Mouse (Mus musculus): Measurements from ENCODE around the gene Tnn. TPM values are rescaled to one million over a fixed set of nuclear protein-coding genes. Genes with fewer than 3 reads are reported as not detected.

The Tnn gene
- polyA plus RNA-seq, 1 experiment from 2014 or later, result 10.5 TPM

GRCm38 (mm10) chr1:160050898-160051297 is 102.5 kb downstream of the Tnn start:
- Histone ChIP-seq H3K27ac (ENCODE audit: low read depth) (no peak overlapping the region), H3K4me2 (ENCODE audit: low read length) (no peak overlapping the region), H3K9ac (ENCODE audit: low read length) (no peak overlapping the region), H3K4me3 (ENCODE audit: low read depth, low read length) (no peak overlapping the region), H3K4me1 (replicated peaks; ENCODE audit: control insufficient read depth, insufficient read depth, low read length) (no peaks in the 10 kb centered on the region), H3K36me3 (ENCODE audit: control insufficient read depth, insufficient read depth, low read length) (no peaks in the 10 kb centered on the region), H3K27me3 (replicated peaks; ENCODE audit: control insufficient read depth, insufficient read depth, low read length) (no peaks in the 10 kb centered on the region), H3K9me3 (ENCODE audit: control insufficient read depth, low read length) (no peaks in the 10 kb centered on the region)
- DNase-seq (ENCODE audit: low spot score) (no peak), ATAC-seq (replicated peaks; ENCODE audit: low FRiP score, low TSS enrichment, low read depth) (no peak)
- WGBS, result 94% methylated on average over 6 of the region's 6 CpGs

GRCm38 (mm10) chr1:160049131-160049880 is 104.1 kb downstream of the Tnn start:
- H3K27ac ChIP-seq (ENCODE audit: low read depth), result no peak overlapping the region

GRCm38 (mm10) chr1:160047481-160047931 is 105.9 kb downstream of the Tnn start:
- H3K27me3 ChIP-seq (replicated peaks; ENCODE audit: control insufficient read depth, insufficient read depth, low read length), result no peaks in the 10 kb centered on the region
- WGBS, result 87% methylated on average over 7 of the region's 7 CpGs
- DNase-seq (ENCODE audit: low spot score) (no peak), ATAC-seq (replicated peaks; ENCODE audit: low FRiP score, low TSS enrichment, low read depth) (no peak)
- peaks cover 5% of the 10 kb centered on the region; the same call in 1 of the 2 replicates for H3K4me1 ChIP-seq (replicated peaks; ENCODE audit: control insufficient read depth, insufficient read depth, low read length)
- H3K4me3 ChIP-seq (ENCODE audit: low read depth, low read length), result no peak overlapping the region
- H3K9ac ChIP-seq (ENCODE audit: low read length), result no peak overlapping the region
- no peak overlapping the region for H3K27ac ChIP-seq (ENCODE audit: low read depth)
- no peaks in the 10 kb centered on the region for H3K9me3 ChIP-seq (ENCODE audit: control insufficient read depth, low read length)
- no peak overlapping the region for H3K4me2 ChIP-seq (ENCODE audit: low read length)
- H3K36me3 ChIP-seq (ENCODE audit: control insufficient read depth, insufficient read depth, low read length), result no peaks in the 10 kb centered on the region

More at GRCm38 (mm10) chr1:160049131-160049880, 104.1 kb downstream of the Tnn start:
- no peak overlapping the region for H3K4me3 ChIP-seq (ENCODE audit: low read depth, low read length)
- H3K27me3 ChIP-seq (replicated peaks; ENCODE audit: control insufficient read depth, insufficient read depth, low read length), result no peaks in the 10 kb centered on the region
- no peak overlapping the region for H3K4me2 ChIP-seq (ENCODE audit: low read length)
- H3K4me1 ChIP-seq (replicated peaks; ENCODE audit: control insufficient read depth, insufficient read depth, low read length), result no peaks in the 10 kb centered on the region
- H3K9me3 ChIP-seq (ENCODE audit: control insufficient read depth, low read length), result no peaks in the 10 kb centered on the region
- WGBS, result 77% methylated on average over 5 of the region's 5 CpGs
- H3K36me3 ChIP-seq (ENCODE audit: control insufficient read depth, insufficient read depth, low read length), result no peaks in the 10 kb centered on the region
- no peak overlapping the region for H3K9ac ChIP-seq (ENCODE audit: low read length)
- ATAC-seq (replicated peaks; ENCODE audit: low FRiP score, low TSS enrichment, low read depth) (no peak), DNase-seq (ENCODE audit: low spot score) (no peak)

GRCm38 (mm10) chr1:160046786-160047185 is 106.6 kb downstream of the Tnn start:
- Histone ChIP-seq H3K4me2 (ENCODE audit: low read length) (no peak overlapping the region), H3K4me1 (replicated peaks; ENCODE audit: control insufficient read depth, insufficient read depth, low read length) (peaks cover 5% of the 10 kb centered on the region; the same call in 1 of the 2 replicates), H3K27ac (ENCODE audit: low read depth) (no peak overlapping the region), H3K9me3 (ENCODE audit: control insufficient read depth, low read length) (no peaks in the 10 kb centered on the region), H3K4me3 (ENCODE audit: low read depth, low read length) (no peak overlapping the region), H3K36me3 (ENCODE audit: control insufficient read depth, insufficient read depth, low read length) (no peaks in the 10 kb centered on the region), H3K27me3 (replicated peaks; ENCODE audit: control insufficient read depth, insufficient read depth, low read length) (no peaks in the 10 kb centered on the region), H3K9ac (ENCODE audit: low read length) (no peak overlapping the region)
- DNase-seq (ENCODE audit: low spot score) (no peak), ATAC-seq (replicated peaks; ENCODE audit: low FRiP score, low TSS enrichment, low read depth) (no peak)
- 88% methylated on average over 4 of the region's 4 CpGs for WGBS

GRCm38 (mm10) chr1:160045971-160046370 is 107.4 kb downstream of the Tnn start:
- Histone ChIP-seq H3K4me3 (ENCODE audit: low read depth, low read length) (no peak overlapping the region), H3K36me3 (ENCODE audit: control insufficient read depth, insufficient read depth, low read length) (no peaks in the 10 kb centered on the region), H3K9me3 (ENCODE audit: control insufficient read depth, low read length) (no peaks in the 10 kb centered on the region), H3K4me2 (ENCODE audit: low read length) (no peak overlapping the region), H3K9ac (ENCODE audit: low read length) (no peak overlapping the region), H3K27me3 (replicated peaks; ENCODE audit: control insufficient read depth, insufficient read depth, low read length) (no peaks in the 10 kb centered on the region), H3K27ac (ENCODE audit: low read depth) (no peak overlapping the region), H3K4me1 (replicated peaks; ENCODE audit: control insufficient read depth, insufficient read depth, low read length) (peaks cover 5% of the 10 kb centered on the region; the same call in 1 of the 2 replicates)
- 87% methylated on average over 5 of the region's 5 CpGs for WGBS
- ATAC-seq (replicated peaks; ENCODE audit: low FRiP score, low TSS enrichment, low read depth), result no peak
- no peak for DNase-seq (ENCODE audit: low spot score)

GRCm38 (mm10) chr1:160045056-160045715 is 108.2 kb downstream of the Tnn start:
- no peak overlapping the region for H3K27ac ChIP-seq (ENCODE audit: low read depth)
- peaks cover 5% of the 10 kb centered on the region; the same call in 1 of the 2 replicates for H3K4me1 ChIP-seq (replicated peaks; ENCODE audit: control insufficient read depth, insufficient read depth, low read length)
- no peaks in the 10 kb centered on the region for H3K9me3 ChIP-seq (ENCODE audit: control insufficient read depth, low read length)
- H3K36me3 ChIP-seq (ENCODE audit: control insufficient read depth, insufficient read depth, low read length), result no peaks in the 10 kb centered on the region
- H3K4me3 ChIP-seq (ENCODE audit: low read depth, low read length), result peak overlapping the region; percentile 42; the same call in 1 of the 2 replicates
- H3K4me2 ChIP-seq (ENCODE audit: low read length), result peak overlapping the region; percentile 65
- ATAC-seq (replicated peaks; ENCODE audit: low FRiP score, low TSS enrichment, low read depth), result no peak
- DNase-seq (ENCODE audit: low spot score), result no peak
- 57% methylated on average over 3 of the region's 3 CpGs for WGBS
- H3K9ac ChIP-seq (ENCODE audit: low read length), result peak overlapping the region; percentile 50; the same call in 1 of the 2 replicates
- H3K27me3 ChIP-seq (replicated peaks; ENCODE audit: control insufficient read depth, insufficient read depth, low read length), result no peaks in the 10 kb centered on the region

- H3K4me2 ChIP-seq (ENCODE audit: low read length), result peak within 1 kb of the TSS; percentile 65
- no peaks in the 10 kb centered on the region for H3K36me3 ChIP-seq (ENCODE audit: control insufficient read depth, insufficient read depth, low read length)
- peak within 1 kb of the TSS; percentile 42 for H3K4me3 ChIP-seq (ENCODE audit: low read depth, low read length)
- H3K9me3 ChIP-seq (ENCODE audit: control insufficient read depth, low read length), result no peaks in the 10 kb centered on the region
- 2% methylated on average over 33 of the region's 33 CpGs for WGBS
- H3K4me1 ChIP-seq (replicated peaks; ENCODE audit: control insufficient read depth, insufficient read depth, low read length), result peaks cover 5% of the 10 kb centered on the region; the same call in 1 of the 2 replicates
- H3K27ac ChIP-seq (ENCODE audit: low read depth), result no peak within 1 kb of the TSS
- H3K27me3 ChIP-seq (replicated peaks; ENCODE audit: control insufficient read depth, insufficient read depth, low read length), result no peaks in the 10 kb centered on the region
- H3K9ac ChIP-seq (ENCODE audit: low read length), result peak within 1 kb of the TSS; percentile 50
- peak; percentile 74 for DNase-seq (ENCODE audit: low spot score)
- ATAC-seq (replicated peaks; ENCODE audit: low FRiP score, low TSS enrichment, low read depth), result peak; percentile 87
Measured at GRCm38 (mm10) chr1:160044237-160045021, 109.0 kb downstream of the Tnn start, which contains the start of gene 4930523C07Rik. 4930523C07Rik (plus strand) TSS chr1:160044382.

GRCm38 (mm10) chr1:160043271-160043975 is 110.0 kb downstream of the Tnn start:
- WGBS, result 87% methylated on average over 13 of the region's 13 CpGs

More at GRCm38 (mm10) chr1:160043271-160043975, 110.0 kb downstream of the Tnn start:
- Histone ChIP-seq H3K27ac (ENCODE audit: low read depth) (no peak overlapping the region), H3K9me3 (ENCODE audit: control insufficient read depth, low read length) (no peaks in the 10 kb centered on the region), H3K36me3 (ENCODE audit: control insufficient read depth, insufficient read depth, low read length) (no peaks in the 10 kb centered on the region), H3K9ac (ENCODE audit: low read length) (no peak overlapping the region), H3K4me3 (ENCODE audit: low read depth, low read length) (no peak overlapping the region), H3K4me2 (ENCODE audit: low read length) (peak overlapping the region; percentile 65; the same call in 1 of the 2 replicates), H3K27me3 (replicated peaks; ENCODE audit: control insufficient read depth, insufficient read depth, low read length) (no peaks in the 10 kb centered on the region), H3K4me1 (replicated peaks; ENCODE audit: control insufficient read depth, insufficient read depth, low read length) (peaks cover 5% of the 10 kb centered on the region; the same call in 1 of the 2 replicates)
- no peak; the same call in 1 of the 2 replicates for ATAC-seq (replicated peaks; ENCODE audit: low FRiP score, low TSS enrichment, low read depth)
- no peak for DNase-seq (ENCODE audit: low spot score)

Measured in intestine, embryonic 14.5 days (tissue).